Mouse (Mus musculus): ENCODE measurements around the gene Cnpy3. TPM values are rescaled to one million over a fixed set of nuclear protein-coding genes. Genes with fewer than 3 reads are reported as not detected.
"Not testable (repeated sequence)": the region's sequence is repeated elsewhere in the genome, so short reads cannot be mapped to it uniquely, and the experiment has no call there.

The Cnpy3 gene
- total RNA-seq (2022): 10 to 100 TPM; 64.6 to 68.9 (median 67.9) TPM

DNA sequence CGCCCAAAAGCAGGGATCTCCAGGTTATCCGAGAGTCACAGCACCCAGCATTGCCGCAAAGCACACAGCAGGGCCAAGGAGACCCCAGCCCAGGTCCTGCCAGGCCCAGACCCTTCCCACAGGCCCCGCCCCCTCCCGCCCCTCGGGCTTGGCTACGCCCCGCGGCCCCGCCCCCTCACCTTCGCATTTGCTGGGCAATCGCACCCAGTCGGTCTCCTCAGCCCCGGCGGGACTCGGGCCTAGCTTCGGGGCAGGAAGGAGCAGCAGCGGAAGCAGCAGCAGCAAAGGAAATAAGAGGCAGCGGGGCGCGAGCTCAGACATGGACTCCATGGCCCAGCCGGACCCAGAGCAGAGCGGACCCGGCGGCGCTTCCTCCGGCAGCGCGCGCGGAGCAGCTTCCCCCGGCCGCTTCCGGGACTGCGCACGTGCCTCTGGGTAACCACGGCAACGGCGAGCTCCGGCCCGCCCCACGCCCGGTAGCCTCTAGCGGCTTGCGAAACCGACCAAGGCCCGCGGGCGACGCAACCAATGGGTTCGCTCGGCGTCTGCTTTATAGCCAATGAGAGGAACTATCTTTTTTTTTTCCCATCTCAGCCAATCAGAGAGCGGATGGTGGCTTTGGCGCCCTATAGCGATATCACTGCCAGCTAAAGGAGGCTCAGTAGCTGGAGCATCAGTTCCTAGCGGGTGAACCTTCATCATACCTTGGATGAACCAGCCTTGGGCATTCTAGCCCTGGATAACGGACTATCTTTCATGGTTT lies at the start of gene Cnpy3:
Cnpy3 (minus strand) TSS at position 421 of the 763 bp plus-strand sequence.
- peak; percentile 98 for DNase-seq (ENCODE audit: low spot score in 2 of 2)

DNA sequence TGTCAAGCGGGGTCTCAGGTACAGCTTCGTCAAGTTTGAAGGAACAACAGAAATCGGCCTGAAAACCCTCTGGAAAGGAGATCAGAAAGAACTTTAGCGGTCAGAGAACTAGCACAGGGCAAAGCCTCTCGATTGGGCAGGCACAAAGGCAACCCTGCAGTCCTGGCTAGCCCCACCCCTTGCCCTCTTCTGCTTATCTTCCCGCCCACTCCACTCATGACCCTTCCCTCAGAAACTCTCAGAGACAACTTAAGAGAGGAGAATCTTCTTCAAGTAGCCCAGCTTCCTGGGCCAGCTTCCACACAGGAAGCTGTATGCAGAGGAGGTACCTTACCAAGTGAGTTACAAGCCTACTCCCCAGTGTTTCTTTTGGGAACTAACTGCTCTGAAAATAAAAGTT lies 49.7 kb upstream of the Cnpy3 start:
- no peak for DNase-seq (ENCODE audit: low spot score in 2 of 2)

DNA sequence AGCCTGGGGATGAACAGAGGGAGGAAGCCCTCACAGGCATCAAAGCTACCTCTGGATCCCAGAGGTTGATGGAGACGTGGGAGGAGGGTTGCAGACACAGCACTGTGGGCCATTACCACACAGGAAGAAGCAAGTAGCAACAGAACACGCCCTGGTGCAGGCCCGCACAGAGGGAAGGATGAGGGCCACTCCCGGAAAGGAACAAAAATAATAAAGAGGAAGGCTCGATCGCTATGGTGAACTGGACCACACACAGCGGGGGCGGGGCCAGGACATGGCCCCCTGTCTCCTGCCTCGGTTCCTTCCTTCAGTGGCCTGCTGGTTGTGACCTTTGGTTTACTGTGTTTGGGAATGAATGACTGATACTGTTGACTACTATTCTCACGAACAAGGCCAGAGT lies 47.7 kb upstream of the Cnpy3 start:
- no peak for DNase-seq (ENCODE audit: low spot score in 2 of 2)

DNA sequence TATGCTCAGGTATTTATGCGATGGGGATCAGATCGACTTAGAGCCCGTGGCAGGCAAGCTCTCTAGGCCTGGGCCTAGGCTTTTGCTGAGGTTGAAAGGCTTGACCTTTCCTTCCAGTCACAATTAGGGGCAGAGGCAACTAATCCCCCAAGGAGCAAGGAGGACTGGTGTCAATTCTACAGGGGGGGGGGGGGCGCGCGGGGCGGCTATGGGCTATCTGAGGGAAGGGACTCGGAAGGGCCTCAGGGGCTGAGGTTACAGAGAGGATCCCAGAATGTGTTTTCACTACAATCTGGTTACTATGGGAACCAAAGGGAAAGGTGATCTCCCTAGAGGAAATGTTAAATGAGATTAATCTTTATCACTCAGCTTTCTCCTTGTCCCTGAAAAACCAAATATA lies 45.4 kb upstream of the Cnpy3 start:
- no peak for DNase-seq (ENCODE audit: low spot score in 2 of 2)

DNA sequence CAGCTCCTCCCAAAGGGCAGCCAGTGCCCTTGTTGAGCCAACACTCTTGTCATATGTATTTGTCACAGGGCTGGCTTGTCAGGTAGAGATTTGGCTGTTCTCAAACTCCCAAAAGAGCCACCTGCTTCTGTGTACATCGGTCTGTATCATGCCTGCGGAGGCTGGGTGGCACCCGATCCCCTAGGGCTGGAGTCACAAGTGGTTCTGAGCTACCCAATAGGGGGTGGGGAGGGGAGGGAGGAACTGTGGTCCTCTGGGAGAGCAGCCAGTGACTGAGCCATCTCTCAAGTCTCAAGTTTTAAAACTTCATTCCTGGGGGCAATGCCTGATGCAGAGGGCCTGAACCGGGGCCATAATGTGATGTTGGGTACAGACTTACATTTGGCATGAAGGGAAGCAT lies 44.7 kb upstream of the Cnpy3 start:
- no peak for DNase-seq (ENCODE audit: low spot score in 2 of 2)

DNA sequence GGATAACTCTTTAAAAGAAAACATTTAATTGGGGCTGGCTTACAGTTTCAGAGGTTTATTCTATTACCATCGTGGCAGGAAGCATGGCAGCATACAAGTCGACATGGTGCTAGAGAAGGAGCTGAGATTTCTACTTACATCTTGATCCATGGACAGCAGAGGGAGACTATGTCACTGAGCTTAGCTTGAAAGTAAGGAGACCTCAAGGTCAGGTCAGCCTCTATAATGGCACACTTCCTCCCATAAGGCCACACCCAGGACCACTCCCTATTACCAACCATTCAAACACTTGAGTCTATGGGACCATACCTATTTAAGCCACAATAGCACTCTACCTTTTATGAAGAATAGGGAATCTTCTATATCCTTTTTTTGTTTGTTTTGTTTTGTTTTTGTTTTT lies 40.9 kb upstream of the Cnpy3 start:
- DNase-seq (ENCODE audit: low spot score in 2 of 2): no peak

DNA sequence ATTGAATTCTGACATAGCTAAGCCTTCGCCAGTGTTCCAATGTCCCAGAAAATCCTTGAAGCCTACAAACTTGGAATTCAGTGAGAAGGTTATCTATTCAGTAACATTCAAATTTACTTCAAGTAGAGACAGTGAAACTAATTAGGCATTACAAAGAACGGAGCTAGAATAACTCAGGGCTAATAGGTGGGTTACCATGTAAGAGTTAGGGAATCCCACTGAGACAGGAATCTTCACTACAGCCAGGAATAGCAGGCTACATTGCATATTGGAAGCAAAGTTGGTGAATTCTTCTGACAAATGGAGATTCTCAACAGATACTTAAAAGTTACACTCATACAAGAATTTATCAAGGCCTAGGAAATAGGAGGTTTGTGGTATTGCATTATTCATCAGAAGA lies 36.0 kb upstream of the Cnpy3 start:
- DNase-seq (ENCODE audit: low spot score in 2 of 2): not testable (repeated sequence)

DNA sequence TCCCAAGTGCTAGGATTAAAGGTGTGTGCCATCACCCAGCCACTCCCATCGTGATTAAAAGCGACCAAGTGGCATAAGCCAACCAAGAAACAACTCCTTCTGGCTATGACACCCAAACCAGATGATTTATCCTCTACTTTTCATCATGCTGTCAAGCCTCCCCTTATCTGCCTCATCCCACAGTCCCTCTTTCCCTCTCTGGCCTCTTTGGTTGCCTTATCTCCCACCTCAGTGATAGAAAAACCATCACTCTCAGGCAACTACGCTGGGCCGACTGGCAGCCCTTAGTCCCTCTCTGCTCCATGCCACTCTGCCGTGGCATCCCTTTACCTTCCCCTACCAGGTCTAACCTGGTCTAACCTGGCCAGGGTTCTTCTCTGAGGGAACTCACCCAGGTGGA lies 34.9 kb upstream of the Cnpy3 start:
- no peak for DNase-seq (ENCODE audit: low spot score in 2 of 2)

DNA sequence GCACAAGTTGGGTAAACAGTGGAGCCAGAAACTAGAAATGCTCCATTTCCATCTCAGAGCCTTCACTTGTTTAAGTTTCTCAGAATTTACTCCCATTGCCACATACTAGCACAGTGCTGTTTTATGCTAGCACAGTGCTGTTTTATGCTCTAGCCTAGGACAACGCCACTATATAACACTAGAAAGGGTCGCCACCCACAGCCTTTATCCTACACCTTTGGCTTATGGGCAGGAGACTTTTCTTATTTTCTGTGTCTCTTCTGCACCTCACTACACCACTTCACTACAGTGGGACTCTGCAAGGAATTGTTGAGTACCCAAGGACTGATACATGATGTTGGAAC lies 31.2 kb upstream of the Cnpy3 start:
- no peak for DNase-seq (ENCODE audit: low spot score in 2 of 2)

DNA sequence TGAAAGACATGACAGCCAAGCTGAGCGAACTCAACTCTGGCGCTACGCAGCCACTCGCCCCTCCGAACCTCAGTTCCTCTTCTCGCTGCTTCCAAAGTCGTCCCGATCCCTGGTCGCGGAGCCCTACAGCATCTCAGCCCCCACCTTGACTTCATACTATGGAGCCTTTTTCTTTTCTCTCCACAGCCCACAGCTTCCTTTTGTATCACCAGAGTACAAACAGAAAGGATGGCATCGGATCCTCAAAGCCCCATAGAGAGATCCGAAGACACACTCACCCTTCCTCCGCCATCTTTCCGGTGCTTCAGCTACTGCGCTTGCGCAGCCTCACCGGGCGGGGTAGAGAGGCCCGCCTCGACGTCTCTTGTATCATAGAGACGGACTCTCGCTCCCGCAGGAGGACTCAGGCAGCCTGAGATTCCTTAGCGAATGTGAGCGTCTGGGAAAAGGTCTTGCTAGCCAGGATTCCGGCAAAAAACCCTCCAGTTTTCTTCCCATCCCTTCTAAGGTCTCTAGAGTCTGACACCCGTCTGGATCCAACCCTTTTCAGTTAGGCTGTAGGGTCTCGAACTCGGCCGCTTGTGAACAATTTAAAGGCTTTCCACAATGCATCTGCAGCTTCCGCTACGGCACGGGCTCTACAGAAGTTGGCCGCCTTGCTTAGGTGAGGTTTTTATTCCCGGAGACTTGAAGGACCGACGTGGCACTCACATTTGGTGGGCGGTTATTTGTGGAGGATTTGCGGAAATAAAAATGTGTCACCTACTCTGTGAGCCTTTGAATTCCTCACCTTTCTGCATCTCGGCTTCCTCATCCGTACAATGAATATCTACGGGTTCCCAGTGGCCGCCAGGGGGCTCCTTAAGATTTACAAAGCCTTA lies 30.6 kb upstream of the Cnpy3 start, which contains the start of gene Rpl7l1:
Rpl7l1 (minus strand) TSS at position 332 of the 881 bp plus-strand sequence.
- DNase-seq (ENCODE audit: low spot score in 2 of 2): peak; percentile 86

DNA sequence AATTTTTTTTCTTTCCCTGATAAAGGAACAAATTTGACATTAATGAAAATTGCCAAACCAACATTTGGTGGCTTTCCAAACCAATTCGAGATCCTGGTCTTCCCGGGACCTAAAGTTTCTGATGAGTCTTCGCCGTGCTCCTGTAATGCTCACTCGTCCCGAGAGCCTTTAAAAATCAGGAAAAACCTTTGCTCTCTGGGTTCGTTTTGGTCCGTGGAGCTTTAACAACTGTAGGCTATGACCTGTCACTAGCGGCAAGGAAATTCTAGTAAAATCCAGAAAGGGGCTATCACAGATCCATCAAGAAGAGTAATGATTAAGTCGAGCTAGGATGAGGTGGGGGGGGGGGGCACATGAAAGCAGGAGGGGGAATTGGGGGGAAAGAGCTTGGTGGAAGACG lies 29.9 kb upstream of the Cnpy3 start:
- DNase-seq (ENCODE audit: low spot score in 2 of 2): no peak

DNA sequence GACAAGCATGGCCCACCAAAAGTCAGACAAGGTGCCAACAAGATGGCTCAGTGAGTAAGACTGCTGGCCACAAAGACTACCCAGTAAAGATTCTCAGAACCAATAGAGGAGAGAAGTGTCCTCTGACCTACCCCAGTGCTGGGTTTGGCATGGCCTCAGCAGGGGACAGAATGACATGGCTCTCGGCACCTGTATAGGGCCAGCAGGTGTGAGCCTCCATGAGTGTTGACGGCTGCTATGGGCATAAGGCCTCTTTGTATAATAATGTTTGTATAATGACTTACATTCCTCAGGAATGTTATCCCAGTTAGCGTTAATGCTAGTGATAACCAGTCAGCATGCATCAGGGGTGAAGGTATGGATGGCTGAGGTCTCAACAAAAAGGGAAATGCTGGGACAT lies 24.1 kb upstream of the Cnpy3 start:
- DNase-seq (ENCODE audit: low spot score in 2 of 2): no peak

DNA sequence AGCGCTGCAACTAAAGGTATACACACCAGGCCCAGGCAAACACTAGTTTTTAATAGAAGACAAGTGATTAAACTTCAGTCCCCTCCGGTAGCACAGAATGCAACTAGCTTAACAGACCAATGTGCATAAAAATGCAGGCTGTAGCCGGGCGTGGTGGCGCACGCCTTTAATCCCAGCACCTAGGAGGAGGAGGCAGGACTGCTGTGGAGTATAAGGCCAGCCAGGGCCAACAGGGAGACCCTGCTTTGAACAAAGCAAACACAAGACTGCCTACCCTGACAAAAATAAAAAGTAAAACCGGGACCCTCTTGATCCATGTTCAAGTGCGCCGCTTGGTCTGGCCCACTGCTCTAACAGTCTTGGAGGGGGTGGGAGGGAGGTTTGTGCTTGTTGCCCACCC lies 23.1 kb upstream of the Cnpy3 start:
- no peak for DNase-seq (ENCODE audit: low spot score in 2 of 2)

DNA sequence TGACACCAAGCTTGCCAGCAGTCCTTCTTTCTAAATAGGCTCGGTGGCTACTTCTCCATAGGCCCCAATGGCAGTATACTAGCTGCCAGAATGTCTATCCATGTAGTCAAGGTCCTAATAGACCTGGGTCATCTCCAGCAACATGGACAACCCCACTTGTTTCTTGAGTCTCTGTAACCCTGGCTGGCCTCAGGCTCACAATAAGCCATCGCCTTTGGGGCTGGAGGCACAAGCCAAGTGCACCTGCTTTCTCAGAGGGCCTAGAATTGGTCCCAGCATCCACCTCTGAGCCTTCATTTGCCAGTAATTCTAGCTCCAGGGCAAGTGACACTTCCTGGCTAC lies 22.1 kb upstream of the Cnpy3 start:
- DNase-seq (ENCODE audit: low spot score in 2 of 2): no peak

DNA sequence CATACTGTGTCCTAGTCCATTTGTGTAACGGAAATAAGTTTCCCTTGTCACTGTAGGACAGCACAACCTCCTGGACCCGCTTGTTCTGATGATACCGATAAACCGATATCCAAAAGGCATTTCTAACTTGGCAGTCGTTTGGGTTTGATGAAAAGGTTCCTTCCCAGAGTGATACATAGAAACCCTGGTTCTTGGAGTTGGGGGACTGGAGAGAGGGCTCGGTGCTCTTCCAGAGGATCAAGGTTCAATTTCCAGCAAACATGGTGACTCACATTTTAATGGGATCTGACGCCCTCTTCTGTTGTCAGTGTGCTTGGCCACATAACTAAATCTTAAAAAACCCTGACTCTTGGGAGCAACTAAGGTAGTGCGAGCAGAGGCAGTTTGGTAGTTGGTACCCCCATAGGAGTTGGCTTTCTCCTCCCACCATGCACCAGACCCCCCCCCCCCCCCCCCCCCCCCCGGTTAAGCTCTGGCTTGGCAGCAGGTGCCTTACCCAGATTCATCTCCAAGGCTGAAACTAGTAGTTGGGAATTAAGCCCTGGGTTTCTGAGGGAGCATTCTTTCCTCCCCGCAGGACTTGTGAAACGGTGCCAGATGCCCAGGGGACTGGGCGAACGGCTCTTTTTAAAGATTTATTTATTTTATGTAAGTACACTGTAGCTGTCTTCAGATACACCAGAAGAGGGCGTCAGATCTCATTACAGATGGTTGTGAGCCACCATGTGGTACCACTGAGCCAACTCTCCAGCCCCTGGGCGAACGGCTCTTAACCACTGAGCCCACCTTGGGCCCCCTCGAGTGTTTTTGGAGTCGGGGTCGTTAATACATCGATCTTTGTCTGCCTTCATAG lies 21.5 kb upstream of the Cnpy3 start:
- no peak for DNase-seq (ENCODE audit: low spot score in 2 of 2)

DNA sequence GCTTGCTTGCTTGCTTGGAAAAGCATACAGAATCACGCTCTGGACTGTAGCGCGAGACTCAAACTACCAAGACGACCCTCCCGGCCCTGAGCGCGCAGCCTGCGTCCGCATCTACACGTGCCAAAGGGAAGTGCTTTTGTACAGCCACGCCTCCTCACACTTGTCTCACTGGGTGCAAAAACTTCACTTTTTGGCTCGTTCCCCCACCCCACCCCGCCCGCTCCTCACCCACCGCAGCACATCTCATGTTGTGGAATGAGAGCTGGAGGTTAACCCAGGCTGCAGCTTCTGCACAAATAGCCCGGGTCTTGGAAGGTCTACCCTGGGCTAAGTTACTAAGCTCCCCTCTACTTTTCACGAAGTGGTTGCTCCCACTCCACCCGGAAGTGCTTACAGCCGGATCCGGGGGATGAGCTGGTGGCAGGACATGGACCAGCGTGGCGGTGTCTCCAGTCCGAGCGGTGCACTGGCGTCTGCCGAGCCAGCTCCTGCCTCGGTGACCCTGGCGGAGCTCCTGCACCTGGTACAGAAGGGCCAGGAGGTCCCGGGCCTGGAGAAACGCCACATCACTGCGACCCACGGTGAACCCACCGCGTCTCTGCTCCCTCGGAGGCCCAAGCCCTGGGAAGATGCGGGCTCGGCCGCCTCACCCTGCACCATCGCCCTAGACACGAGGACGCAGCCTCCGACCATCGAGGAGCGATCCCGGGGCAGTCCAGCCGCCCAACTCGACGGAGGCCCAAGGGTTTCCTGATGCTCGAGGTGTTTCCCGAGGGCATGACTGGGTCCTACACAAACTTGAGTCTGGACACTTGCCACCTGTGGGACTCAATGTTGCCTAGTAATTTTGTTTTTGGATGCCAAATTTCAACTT lies 20.6 kb upstream of the Cnpy3 start, which contains the start of gene 2310039H08Rik:
2310039H08Rik (plus strand) TSS at position 232 of the 874 bp plus-strand sequence.
- DNase-seq (ENCODE audit: low spot score in 2 of 2): peak; percentile 79 to 81

DNA sequence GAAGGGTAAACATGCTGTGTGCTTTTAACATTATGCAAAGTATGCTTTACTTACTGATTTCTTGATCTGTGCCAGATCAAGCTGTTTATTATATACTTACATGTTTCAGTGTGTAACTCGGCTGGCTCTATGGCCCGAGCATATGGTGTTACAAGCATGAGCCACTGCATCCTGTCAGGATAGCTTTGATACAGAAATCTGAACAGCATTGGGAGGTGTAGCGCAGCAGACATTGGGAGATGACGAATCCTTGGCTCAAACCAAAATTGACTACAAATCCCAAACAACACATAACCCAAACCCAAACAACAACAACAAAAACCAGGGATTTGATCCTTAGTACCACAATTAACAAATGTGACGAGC lies 20.0 kb upstream of the Cnpy3 start:
- no peak for DNase-seq (ENCODE audit: low spot score in 2 of 2)

DNA sequence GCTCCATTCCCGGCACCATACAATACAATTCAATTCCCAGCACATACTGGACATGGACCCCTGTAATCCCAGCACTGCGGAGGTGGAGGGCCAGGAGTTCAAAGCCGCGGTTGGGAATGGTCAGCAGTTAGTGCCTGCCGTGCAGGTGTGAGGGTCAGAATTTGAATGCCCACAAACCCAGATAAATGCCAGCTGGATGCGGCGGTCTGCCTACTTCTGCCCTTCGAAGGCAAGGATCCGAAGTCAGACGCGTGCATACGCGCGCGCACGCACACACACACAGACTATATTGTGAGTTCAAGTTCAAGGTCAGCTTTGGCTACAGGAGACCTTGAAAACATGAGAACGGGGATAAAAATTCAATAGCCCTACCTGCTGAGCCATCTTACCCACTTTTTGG lies 19.6 kb upstream of the Cnpy3 start:
- DNase-seq (ENCODE audit: low spot score in 2 of 2): no peak

DNA sequence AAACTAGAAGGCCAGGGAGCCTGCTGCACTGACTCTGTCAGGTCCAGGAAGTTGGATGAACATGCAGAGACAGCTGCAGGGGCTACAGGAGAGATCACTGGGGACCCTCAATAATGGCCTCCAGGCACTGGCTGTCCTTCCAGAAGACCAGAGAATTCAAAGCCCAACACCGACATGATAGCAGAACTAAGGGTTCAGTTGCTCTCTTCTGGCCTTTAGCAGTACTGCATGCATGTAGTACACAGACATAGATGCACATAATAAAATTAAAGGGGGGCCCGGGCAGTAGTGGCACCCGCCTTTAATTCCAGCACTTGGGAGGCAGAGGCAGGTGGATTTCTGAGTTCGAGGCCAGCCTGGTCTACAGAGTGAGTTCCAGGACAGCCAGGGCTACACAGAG lies 19.0 kb upstream of the Cnpy3 start:
- no peak for DNase-seq (ENCODE audit: low spot score in 2 of 2)

DNA sequence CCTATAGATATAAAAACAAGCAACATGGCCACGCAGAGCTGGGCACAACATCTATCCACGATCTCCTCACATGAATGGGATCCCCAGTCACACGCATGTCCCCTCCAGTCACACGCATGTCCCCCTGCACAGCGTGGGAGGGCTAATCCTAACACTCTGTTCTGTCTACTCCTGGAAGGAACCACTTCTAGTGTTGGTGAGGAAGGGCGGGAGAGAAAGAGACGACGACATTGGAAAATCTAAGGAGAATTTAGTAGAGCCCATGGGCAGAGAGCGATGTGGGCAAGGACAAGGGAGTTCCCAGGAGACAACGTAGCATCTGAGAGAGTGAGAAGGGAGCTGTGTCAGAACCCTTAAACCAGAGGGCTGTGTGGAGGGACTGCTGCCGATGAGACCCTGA lies 18.5 kb upstream of the Cnpy3 start:
- DNase-seq (ENCODE audit: low spot score in 2 of 2): no peak

DNA sequence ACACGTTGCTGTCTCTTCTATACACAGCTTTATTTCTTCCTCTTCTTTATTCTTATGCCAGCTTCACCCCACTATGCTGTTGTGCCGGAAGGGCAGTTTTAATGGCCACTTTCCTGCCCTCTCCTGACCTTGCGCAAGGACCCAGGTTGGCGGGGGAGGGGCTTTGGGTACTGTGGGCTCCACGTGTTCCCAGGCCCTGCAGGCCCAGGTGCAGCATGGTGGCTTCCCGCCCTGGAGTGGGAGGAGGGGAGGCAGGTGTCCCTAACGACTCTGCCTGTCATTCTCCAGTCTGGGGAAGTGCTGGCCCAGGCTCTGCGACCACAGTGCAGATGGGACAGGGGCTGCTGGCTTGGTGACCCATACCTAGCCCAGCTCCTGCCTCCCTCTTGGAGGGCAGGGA lies 15.9 kb upstream of the Cnpy3 start:
- DNase-seq (ENCODE audit: low spot score in 2 of 2): no peak
